Mouse (Mus musculus): ENCODE data around the gene Arhgap44. TPM values are rescaled to one million over a fixed set of nuclear protein-coding genes. Genes with fewer than 3 reads are reported as not detected.

Gene Arhgap44
- total and polyA plus RNA-seq, 3 experiments: 0.11 TPM; not detected in 2

DNA sequence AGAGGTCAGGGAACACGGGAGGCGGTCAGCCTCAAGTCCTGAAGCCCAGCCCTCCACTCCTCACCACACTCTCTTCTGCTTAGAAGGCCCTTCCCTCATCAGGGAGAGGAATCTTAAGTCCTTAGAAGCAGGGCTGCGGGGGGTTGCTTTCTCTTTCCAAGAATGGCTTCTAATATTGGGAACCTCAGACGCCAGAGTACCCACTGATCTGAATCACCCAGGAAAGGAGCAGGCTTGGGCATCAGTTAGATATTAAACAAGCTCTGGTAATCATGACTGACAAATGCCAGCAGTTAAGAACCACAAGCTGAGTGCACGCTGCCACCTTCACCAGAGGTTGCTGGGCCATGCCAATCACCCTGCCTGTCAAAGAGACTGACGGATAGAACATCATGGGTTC lies 148.9 kb downstream of the Arhgap44 start:
- no peak for ATAC-seq (ENCODE audit: extremely low read depth, insufficient number of reproducible peaks, low FRiP score, poor library complexity, severe bottlenecking)
- no peak for DNase-seq (ENCODE audit: low spot score)
- no peak for TF ChIP-seq GATA2 (IDR thresholded peaks at IDR 0.05; ENCODE audit: borderline replicate concordance, low read depth, low read length)
- TF ChIP-seq TAL1 (conservative IDR thresholded peaks at IDR 0.05; ENCODE audit: low read depth, low read length): no peak
- no peak for TF ChIP-seq GATA1 (IDR thresholded peaks at IDR 0.05; ENCODE audit: borderline replicate concordance, low read length)
- TF ChIP-seq CTCF (IDR thresholded peaks at IDR 0.05; ENCODE audit: low read depth, low read length): no peak
- no peak for TF ChIP-seq POLR2AphosphoS5 (IDR thresholded peaks at IDR 0.05; ENCODE audit: insufficient replicate concordance, low read depth, low read length)

DNA sequence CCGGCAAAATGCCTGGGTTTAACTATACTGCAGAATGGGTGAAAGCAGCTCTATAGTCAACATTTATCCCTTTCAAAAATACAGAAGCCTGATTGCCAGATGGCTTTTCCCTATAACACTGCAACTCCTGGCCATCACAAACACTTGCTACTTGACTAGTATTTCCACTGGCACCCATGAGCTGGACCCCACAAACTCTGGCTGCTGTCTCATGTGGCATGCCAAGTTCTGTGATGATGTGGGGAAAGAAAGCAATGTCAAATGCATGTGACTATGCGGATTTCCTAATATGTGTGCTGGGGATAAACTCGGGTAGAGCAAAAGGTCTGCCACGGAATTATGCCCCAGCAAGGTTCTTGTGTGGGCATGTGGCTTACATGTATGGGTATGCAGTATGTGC lies 156.7 kb downstream of the Arhgap44 start:
- no peak for ATAC-seq (ENCODE audit: extremely low read depth, insufficient number of reproducible peaks, low FRiP score, poor library complexity, severe bottlenecking)
- Histone ChIP-seq H3K4me3 (ENCODE audit: low read depth, low read length) (no peak overlapping the region), H3K9me3 (replicated peaks) (no peaks in the 10 kb centered on the region), H3K36me3 (replicated peaks) (peaks cover 33% of the 10 kb centered on the region), H3K27me3 (ENCODE audit: insufficient read depth, low read length) (peaks cover 7% of the 10 kb centered on the region), H3K4me1 (ENCODE audit: insufficient read depth, low read depth, low read length) (no peaks in the 10 kb centered on the region)
- no peak for DNase-seq (ENCODE audit: low spot score)
- TF ChIP-seq GATA2 (IDR thresholded peaks at IDR 0.05; ENCODE audit: borderline replicate concordance, low read depth, low read length) (no peak), GATA1 (IDR thresholded peaks at IDR 0.05; ENCODE audit: borderline replicate concordance, low read length) (no peak), CTCF (IDR thresholded peaks at IDR 0.05; ENCODE audit: low read depth, low read length) (no peak), TAL1 (conservative IDR thresholded peaks at IDR 0.05; ENCODE audit: low read depth, low read length) (no peak), POLR2AphosphoS5 (IDR thresholded peaks at IDR 0.05; ENCODE audit: insufficient replicate concordance, low read depth, low read length) (no peak)

More for the DNA sequence above, 148.9 kb downstream of the Arhgap44 start:
- Histone ChIP-seq H3K4me3 (ENCODE audit: low read depth, low read length) (no peak overlapping the region), H3K27me3 (ENCODE audit: insufficient read depth, low read length) (peaks cover 9% of the 10 kb centered on the region), H3K9me3 (replicated peaks) (no peaks in the 10 kb centered on the region), H3K36me3 (replicated peaks) (no peaks in the 10 kb centered on the region), H3K4me1 (ENCODE audit: insufficient read depth, low read depth, low read length) (no peaks in the 10 kb centered on the region)

- H3K36me3 ChIP-seq (replicated peaks): peaks cover 45% of the 10 kb centered on the region
- H3K27me3 ChIP-seq (ENCODE audit: insufficient read depth, low read length): peaks cover 7% of the 10 kb centered on the region
- H3K4me1 ChIP-seq (ENCODE audit: insufficient read depth, low read depth, low read length): no peaks in the 10 kb centered on the region
- no peak for ATAC-seq (ENCODE audit: extremely low read depth, insufficient number of reproducible peaks, low FRiP score, poor library complexity, severe bottlenecking)
- no peak for DNase-seq (ENCODE audit: low spot score)
- H3K4me3 ChIP-seq (ENCODE audit: low read depth, low read length): no peak overlapping the region
- H3K9me3 ChIP-seq (replicated peaks): no peaks in the 10 kb centered on the region
- TF ChIP-seq GATA1 (IDR thresholded peaks at IDR 0.05; ENCODE audit: borderline replicate concordance, low read length) (no peak), POLR2AphosphoS5 (IDR thresholded peaks at IDR 0.05; ENCODE audit: insufficient replicate concordance, low read depth, low read length) (no peak), GATA2 (IDR thresholded peaks at IDR 0.05; ENCODE audit: borderline replicate concordance, low read depth, low read length) (no peak), TAL1 (conservative IDR thresholded peaks at IDR 0.05; ENCODE audit: low read depth, low read length) (no peak), CTCF (IDR thresholded peaks at IDR 0.05; ENCODE audit: low read depth, low read length) (no peak)
Observed at GRCm38 (mm10) chr11:65004836-65005235, 157.9 kb downstream of the Arhgap44 start.

- Histone ChIP-seq H3K27me3 (ENCODE audit: insufficient read depth, low read length) (peaks cover 4% of the 10 kb centered on the region; the same call in 1 of the 2 replicates), H3K4me1 (ENCODE audit: insufficient read depth, low read depth, low read length) (no peaks in the 10 kb centered on the region), H3K9me3 (replicated peaks) (no peaks in the 10 kb centered on the region), H3K36me3 (replicated peaks) (peaks cover 57% of the 10 kb centered on the region), H3K4me3 (ENCODE audit: low read depth, low read length) (no peak overlapping the region)
- DNase-seq (ENCODE audit: low spot score): no peak
- TF ChIP-seq GATA1 (IDR thresholded peaks at IDR 0.05; ENCODE audit: borderline replicate concordance, low read length): no peak
- TF ChIP-seq CTCF (IDR thresholded peaks at IDR 0.05; ENCODE audit: low read depth, low read length): no peak
- TF ChIP-seq GATA2 (IDR thresholded peaks at IDR 0.05; ENCODE audit: borderline replicate concordance, low read depth, low read length): no peak
- TF ChIP-seq TAL1 (conservative IDR thresholded peaks at IDR 0.05; ENCODE audit: low read depth, low read length): no peak
- no peak for TF ChIP-seq POLR2AphosphoS5 (IDR thresholded peaks at IDR 0.05; ENCODE audit: insufficient replicate concordance, low read depth, low read length)
- ATAC-seq (ENCODE audit: extremely low read depth, insufficient number of reproducible peaks, low FRiP score, poor library complexity, severe bottlenecking): no peak
Observed at GRCm38 (mm10) chr11:65003611-65004010, 159.2 kb downstream of the Arhgap44 start.

GRCm38 (mm10) chr11:65001729-65002128 lies 161.0 kb downstream of the Arhgap44 start:
- no peak for TF ChIP-seq TAL1 (conservative IDR thresholded peaks at IDR 0.05; ENCODE audit: low read depth, low read length)
- no peak for TF ChIP-seq CTCF (IDR thresholded peaks at IDR 0.05; ENCODE audit: low read depth, low read length)
- no peak for TF ChIP-seq GATA2 (IDR thresholded peaks at IDR 0.05; ENCODE audit: borderline replicate concordance, low read depth, low read length)
- no peak for TF ChIP-seq GATA1 (IDR thresholded peaks at IDR 0.05; ENCODE audit: borderline replicate concordance, low read length)
- TF ChIP-seq POLR2AphosphoS5 (IDR thresholded peaks at IDR 0.05; ENCODE audit: insufficient replicate concordance, low read depth, low read length): no peak
- DNase-seq (ENCODE audit: low spot score) (no peak), ATAC-seq (ENCODE audit: extremely low read depth, insufficient number of reproducible peaks, low FRiP score, poor library complexity, severe bottlenecking) (no peak)
- Histone ChIP-seq H3K4me1 (ENCODE audit: insufficient read depth, low read depth, low read length) (0 out of 2 replicates have a peak, but pooled peaks cover under 1% of the 10 kb centered on the region), H3K9me3 (replicated peaks) (no peaks in the 10 kb centered on the region), H3K27me3 (ENCODE audit: insufficient read depth, low read length) (no peaks in the 10 kb centered on the region), H3K36me3 (replicated peaks) (peaks cover 76% of the 10 kb centered on the region), H3K4me3 (ENCODE audit: low read depth, low read length) (no peak overlapping the region)

DNA sequence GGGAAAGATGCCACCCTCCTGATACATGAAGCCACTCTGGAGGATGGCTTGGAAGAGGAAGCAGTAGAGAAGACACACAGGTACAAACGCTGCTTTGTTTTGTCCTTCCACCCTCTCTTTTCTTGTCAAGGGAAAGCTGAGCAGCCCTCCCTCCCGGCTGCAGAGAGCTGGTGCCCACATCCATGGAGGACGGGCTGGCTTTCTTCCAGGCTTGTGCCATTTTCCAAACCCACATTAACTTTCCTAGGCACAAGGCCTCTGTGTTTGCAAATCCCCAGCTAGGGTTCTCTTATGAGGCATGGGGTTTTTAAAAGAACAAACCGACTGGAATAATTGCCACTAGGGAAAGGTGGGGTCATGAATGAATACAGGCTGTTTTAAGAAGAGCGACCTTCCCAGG lies 163.1 kb downstream of the Arhgap44 start:
- Histone ChIP-seq H3K4me3 (ENCODE audit: low read depth, low read length) (no peak overlapping the region), H3K36me3 (replicated peaks) (peaks cover 89% of the 10 kb centered on the region), H3K27me3 (ENCODE audit: insufficient read depth, low read length) (no peaks in the 10 kb centered on the region), H3K9me3 (replicated peaks) (no peaks in the 10 kb centered on the region), H3K4me1 (ENCODE audit: insufficient read depth, low read depth, low read length) (0 out of 2 replicates have a peak, but pooled peaks cover 2% of the 10 kb centered on the region)
- TF ChIP-seq POLR2AphosphoS5 (IDR thresholded peaks at IDR 0.05; ENCODE audit: insufficient replicate concordance, low read depth, low read length) (no peak), GATA1 (IDR thresholded peaks at IDR 0.05; ENCODE audit: borderline replicate concordance, low read length) (no peak), CTCF (IDR thresholded peaks at IDR 0.05; ENCODE audit: low read depth, low read length) (no peak), GATA2 (IDR thresholded peaks at IDR 0.05; ENCODE audit: borderline replicate concordance, low read depth, low read length) (no peak), TAL1 (conservative IDR thresholded peaks at IDR 0.05; ENCODE audit: low read depth, low read length) (no peak)
- ATAC-seq (ENCODE audit: extremely low read depth, insufficient number of reproducible peaks, low FRiP score, poor library complexity, severe bottlenecking): no peak
- no peak for DNase-seq (ENCODE audit: low spot score)

Data from G1E (cell line).